Mouse (Mus musculus) bone marrow, adult 2 months (tissue): ENCODE data around the gene Prr5. TPM values are rescaled to one million over a fixed set of nuclear protein-coding genes. Genes with fewer than 3 reads are reported as not detected.

ENCODE experiments used
- H3K27ac ChIP-seq: fragments of 200-500 bp; 2 replicates; pipeline ENCODE4 v1.5.1; 2012; ENCODE audit warnings: low read depth, mild to moderate bottlenecking, control low read depth, inconsistent platforms, low read length; ENCODE audit not compliant: control insufficient read depth, poor library complexity, insufficient read depth
- H3K4me1 ChIP-seq: fragments of 200-500 bp; 2 replicates; pipeline ENCODE4 v1.6.1; 2011; ENCODE audit warnings: low read length; ENCODE audit not compliant: control insufficient read depth, insufficient read depth
- H3K4me3 ChIP-seq: fragments of 200-500 bp; replicated peaks from 2 replicates; pipeline ENCODE3; 2011; ENCODE audit warnings: mild to moderate bottlenecking, low read depth, low read length, control low read depth; ENCODE audit not compliant: control insufficient read depth
- CTCF ChIP-seq: fragments of 200-500 bp; IDR thresholded peaks from 2 replicates; pipeline ENCODE4 v1.5.1; 2011; ENCODE audit warnings: low read length, control low read depth; ENCODE audit not compliant: control insufficient read depth, insufficient read depth
- POLR2A ChIP-seq: fragments of 200-500 bp; IDR thresholded peaks from 2 replicates; pipeline ENCODE4 v1.6.1; 2011; ENCODE audit warnings: low read depth, mild to moderate bottlenecking, control low read depth, low read length, borderline replicate concordance; ENCODE audit not compliant: control insufficient read depth
- WGBS: fragments of 180-500 bp; shearing (Covaris S2); methylation state at CpG from one replicate; pipeline ENCODE4 v1.1.7; 2018; 5-methylcytosine and 5-hydroxymethylcytosine counted together
- polyA plus RNA-seq: library from polyadenylated mRNA; stranded (reverse); fragments of >200 nt; gene quantifications from 2 replicates; pipeline ENCODE4 v1.2.4, GENCODE M21; 2011; ENCODE audit warnings: low replicate concordance; ENCODE audit not compliant: missing spikeins, insufficient read depth, insufficient read length

Gene Prr5
- polyA plus RNA-seq, 1 experiment: 8.8 TPM

DNA sequence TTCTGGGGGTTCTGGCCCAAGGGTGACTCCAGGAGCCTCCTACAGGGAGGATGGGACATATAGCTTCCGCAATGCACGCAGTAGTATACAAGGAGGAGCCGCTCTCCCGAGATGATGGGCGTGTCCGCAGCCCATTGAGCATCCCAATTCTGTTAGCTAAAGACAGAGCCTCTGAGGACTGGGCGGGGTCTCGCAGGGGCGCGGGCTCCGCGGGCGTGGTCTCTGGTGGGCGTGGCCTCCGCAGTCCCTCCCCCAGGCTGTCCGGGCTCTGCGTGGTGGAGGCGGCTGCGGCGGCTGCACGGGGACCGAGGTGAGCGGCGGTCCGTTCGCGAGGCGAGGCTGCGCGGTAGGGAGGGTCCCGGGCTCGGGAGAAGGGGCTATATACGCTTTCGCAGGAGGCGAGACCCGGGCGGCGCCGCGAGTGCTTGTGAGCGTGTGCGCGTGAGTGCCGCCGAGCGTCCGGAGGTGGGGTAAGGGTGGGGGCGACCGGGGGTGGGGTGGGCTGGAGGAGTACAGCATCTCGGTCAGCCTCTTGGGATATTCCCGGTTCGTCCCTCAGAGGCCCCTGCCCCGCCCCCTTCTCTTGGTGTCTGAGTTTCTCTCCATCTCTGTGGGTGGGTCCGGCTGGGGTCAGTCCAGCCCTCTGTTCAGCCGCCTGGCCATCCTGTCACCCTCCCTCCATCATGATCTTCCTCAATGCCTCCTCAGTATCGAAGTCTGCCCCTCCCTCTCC is 6.3 kb upstream of the Prr5 start:
- H3K4me3 ChIP-seq: no peak overlapping the region
- WGBS: 5% methylated on average over 56 of the region's 56 CpGs

DNA sequence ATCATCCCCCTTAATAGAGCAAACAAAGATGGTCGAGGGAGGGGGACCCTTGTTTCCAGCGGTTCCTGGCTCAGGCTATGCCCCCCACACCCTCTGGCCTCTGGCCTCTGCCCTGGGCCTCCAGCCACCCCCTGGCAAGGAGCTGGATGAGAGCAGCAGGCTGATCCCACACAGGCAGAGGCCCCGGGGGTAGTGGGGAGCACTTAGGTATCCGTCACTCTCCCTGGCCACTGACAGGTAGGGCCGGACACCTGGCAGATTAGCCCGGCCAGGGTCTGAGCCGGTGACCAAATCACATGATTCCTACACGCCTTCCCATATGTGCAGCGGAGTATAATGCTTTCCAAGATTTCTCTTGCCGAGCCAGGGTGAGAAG is 5.7 kb upstream of the Prr5 start:
- no peaks in the 10 kb centered on the region for H3K4me1 ChIP-seq
- TF ChIP-seq POLR2A: no peak
- no peak for TF ChIP-seq CTCF
- H3K4me3 ChIP-seq: no peak overlapping the region
- WGBS: 80% methylated on average over 10 of the region's 10 CpGs
- H3K27ac ChIP-seq: no peak overlapping the region

More for the DNA sequence above, 6.3 kb upstream of the Prr5 start:
- no peak overlapping the region for H3K27ac ChIP-seq
- TF ChIP-seq POLR2A: no peak
- TF ChIP-seq CTCF: no peak
- no peaks in the 10 kb centered on the region for H3K4me1 ChIP-seq

DNA sequence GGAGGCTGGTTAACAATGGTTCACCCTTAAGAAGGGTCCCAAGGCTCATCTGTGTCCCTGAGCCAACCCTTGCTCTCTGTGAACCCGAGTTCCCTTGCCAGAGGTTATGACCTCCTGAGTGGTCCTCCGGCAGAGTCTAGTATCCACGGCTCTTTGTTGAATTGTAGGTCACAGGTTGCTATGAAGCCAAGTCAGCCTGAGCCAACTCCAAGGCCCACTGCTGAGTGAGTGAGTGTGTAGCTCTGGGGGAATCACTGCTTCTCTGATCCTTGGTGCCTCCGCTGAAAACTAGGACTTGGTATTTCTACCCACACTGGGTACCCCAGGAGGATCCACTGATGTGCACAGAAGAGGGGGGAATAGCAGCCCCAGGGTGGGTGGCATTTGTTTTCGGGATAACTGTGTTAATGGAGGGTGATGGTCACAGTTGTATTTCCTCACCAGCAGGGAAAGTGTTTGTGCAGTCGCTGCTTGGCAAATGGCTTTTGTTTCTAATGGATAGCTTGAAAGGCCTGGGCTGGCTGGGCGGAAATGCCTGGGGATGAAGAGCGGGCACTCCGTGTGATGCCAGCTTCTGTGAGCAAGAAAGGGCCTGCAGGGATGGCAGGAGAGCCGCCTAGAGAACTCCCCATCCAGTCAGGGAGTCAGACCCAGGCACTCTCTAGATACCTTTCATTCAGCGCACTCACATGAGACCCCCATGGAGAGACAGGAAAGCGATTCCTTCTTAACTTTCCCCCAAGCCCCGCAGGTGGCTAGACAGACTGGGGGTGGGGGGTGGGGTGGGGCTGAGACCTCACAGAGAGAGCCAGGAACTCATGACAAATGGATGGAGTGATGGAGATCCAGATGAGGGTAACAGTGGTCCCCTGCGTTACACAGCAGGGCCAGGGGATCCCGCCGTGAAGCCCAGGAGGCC is 4.6 kb upstream of the Prr5 start:
- Histone ChIP-seq H3K27ac (no peak overlapping the region), H3K4me1 (no peaks in the 10 kb centered on the region), H3K4me3 (no peak overlapping the region)
- no peak for TF ChIP-seq CTCF
- no peak for TF ChIP-seq POLR2A
- WGBS: 78% methylated on average over 16 of the region's 16 CpGs

DNA sequence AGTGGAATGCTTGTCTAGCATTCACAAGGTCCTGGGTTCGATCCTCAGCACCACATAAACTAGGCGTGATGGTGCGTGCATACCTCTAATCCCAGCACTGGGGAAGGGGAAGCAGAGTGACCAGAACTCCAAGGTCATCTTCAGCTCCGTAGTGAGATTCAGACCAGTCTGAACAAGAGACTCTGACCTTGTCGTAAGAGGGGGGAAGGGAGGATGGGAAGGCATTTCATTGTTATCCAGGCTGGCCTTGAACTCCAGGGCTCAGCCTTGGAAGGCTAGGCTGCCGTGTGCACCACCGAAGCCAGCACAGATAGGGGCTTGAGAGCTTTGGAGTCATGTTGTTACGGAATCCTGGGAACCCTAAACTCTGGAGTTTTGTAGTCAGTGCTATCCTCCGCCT is 3.8 kb upstream of the Prr5 start:
- H3K27ac ChIP-seq: no peak overlapping the region
- WGBS: 80% methylated on average over 9 of the region's 9 CpGs

DNA sequence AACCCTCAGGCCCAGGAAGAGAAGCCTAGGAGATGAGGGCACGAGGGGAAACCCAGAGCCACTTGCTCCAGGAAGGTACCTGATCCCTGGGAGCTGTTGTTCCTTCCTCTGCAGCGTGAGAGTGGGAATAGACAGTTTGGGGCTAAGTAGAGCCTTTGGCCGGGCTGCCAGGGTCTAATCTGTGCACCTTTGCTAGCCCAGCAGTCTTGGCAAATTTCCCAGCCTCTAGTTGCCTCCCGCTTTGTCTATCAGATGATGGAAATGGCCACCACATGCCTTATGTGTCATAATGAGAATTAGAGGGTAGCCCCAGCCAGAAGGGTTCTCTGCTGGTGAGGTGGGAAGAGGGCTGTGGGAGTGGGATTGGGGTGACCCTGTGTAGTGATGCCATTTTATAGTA is 3.4 kb upstream of the Prr5 start:
- no peak overlapping the region for H3K4me3 ChIP-seq
- no peak overlapping the region for H3K27ac ChIP-seq
- WGBS: 68% methylated on average over 4 of the region's 4 CpGs
- H3K4me1 ChIP-seq: no peaks in the 10 kb centered on the region
- no peak for TF ChIP-seq CTCF

More for the DNA sequence above, 3.8 kb upstream of the Prr5 start:
- Histone ChIP-seq H3K4me1 (no peaks in the 10 kb centered on the region), H3K4me3 (no peak overlapping the region)
- TF ChIP-seq CTCF: no peak

DNA sequence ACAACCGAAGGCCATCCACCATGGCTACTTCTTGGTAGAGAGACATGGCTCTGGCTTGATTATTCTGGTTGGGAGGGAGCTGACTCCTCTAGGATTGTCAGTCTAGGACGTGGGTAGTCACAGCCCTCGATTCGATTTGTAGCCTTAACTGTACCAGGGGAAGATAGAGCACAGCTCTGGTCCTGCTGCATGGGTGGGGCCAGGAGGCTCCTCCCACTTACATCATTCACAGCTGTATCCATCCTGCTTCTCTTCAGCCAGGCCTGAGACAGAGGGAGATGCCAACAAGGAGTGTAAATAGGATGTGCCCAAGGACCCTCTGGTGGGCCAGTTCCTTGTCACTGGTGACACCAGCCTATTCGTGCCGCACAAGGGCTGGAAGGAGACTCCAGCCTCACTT is 1.8 kb upstream of the Prr5 start:
- Histone ChIP-seq H3K4me3 (no peak overlapping the region), H3K27ac (no peak overlapping the region), H3K4me1 (no peaks in the 10 kb centered on the region)
- 70% methylated on average over 6 of the region's 6 CpGs for WGBS
- TF ChIP-seq POLR2A (no peak), CTCF (no peak)

DNA sequence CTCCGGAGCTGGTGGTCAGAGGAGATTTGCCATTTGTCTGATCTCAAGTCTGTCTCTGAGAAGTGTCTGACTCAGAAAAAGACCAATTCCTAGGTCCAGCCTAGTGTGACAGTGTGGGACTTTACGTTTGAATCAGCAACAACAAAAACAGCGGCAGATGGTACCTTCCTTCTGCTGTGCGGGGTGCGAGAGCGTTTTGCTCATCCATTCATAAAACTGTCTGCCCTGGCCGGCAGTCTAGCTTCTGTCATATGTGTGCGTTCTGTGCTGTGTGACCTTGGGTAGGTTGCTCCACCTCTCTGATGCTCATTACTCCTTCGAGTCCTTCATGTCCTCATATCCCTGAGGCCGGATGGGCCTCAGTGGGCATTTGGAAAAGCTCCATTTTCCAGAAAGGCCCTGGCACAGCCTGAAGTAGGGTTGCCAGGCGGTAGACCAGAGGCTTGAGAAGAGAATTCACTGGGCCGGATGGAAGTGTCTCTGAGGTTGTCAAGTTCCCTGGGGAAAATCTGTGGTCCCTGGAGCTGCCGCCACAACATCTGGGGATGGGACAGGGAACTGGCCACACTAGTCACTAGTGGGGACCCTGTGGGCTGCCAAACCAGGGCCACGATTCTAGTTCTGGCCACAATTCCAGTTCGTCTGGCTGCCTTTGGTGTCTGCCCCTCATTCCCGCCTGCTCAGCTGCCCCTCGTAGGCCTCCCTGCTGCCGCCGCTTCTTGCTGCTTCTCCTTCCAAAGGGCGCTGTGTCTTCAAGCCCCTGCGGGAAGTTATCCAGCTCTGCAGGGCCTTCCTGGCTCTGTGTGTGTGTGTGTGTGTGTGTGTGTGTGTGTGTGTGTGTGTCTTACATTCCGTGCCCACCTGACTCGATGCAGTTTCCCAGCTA is 594 bp downstream of the Prr5 start:
- WGBS: 87% methylated on average over 23 of the region's 23 CpGs
- H3K4me1 ChIP-seq: no peaks in the 10 kb centered on the region
- H3K4me3 ChIP-seq: no peak overlapping the region
- no peak overlapping the region for H3K27ac ChIP-seq
- TF ChIP-seq CTCF: no peak
- TF ChIP-seq POLR2A: no peak

DNA sequence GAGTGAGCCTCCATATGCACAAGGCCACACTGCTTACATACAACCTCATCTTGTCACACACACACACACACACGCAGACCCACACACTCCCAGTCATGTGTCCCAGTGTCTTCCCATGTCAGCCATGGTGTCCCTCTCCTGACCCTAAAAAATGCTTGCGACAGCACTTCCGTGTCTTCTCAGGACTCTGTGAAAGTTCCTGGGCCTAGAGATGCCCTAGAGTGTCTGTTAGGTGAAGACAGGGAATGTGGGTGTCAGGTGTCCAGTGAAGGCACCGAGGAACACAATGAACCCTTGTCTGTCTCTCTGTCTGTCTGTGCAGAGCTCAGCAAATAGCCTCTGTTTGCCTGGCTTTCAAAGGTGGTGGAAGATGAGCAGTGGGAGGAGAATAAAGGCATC is 1.2 kb downstream of the Prr5 start:
- TF ChIP-seq CTCF (no peak), POLR2A (no peak)
- no peaks in the 10 kb centered on the region for H3K4me1 ChIP-seq
- H3K4me3 ChIP-seq: no peak overlapping the region
- 85% methylated on average over 4 of the region's 4 CpGs for whole genome bisulfite sequencing
- no peak overlapping the region for H3K27ac ChIP-seq
